In genomic region chr4:106987725-106988364, GRCm38 (mm10) we compare ENCODE assay signal across 8 mouse cellular contexts.
DNase-seq lines count a peak whose midpoint lies in the region; ATAC-seq and TF ChIP-seq lines count a peak whose summit lies in the region.

No protein-coding gene starts in this region.

- H3K9ac ChIP-seq in forebrain, embryonic 13.5 days: peak overlapping the region; percentile 38; the same call in 1 of the 2 replicates
- no peak overlapping the region for H3K9ac ChIP-seq in lung, embryonic 15.5 days

- H3K36me3 ChIP-seq in G1E (replicated peaks): peaks cover 94% of the 10 kb centered on the region
- no peaks in the 10 kb centered on the region for H3K36me3 ChIP-seq in forebrain, embryonic 13.5 days (ENCODE audit: poor library complexity, severe bottlenecking)
- no peaks in the 10 kb centered on the region for H3K36me3 ChIP-seq in lung, embryonic 15.5 days

- no peaks in the 10 kb centered on the region for H3K27me3 ChIP-seq in G1E (ENCODE audit: insufficient read depth, low read length)
- no peaks in the 10 kb centered on the region for H3K27me3 ChIP-seq in forebrain, embryonic 13.5 days
- H3K27me3 ChIP-seq in lung, embryonic 15.5 days: no peaks in the 10 kb centered on the region

- H3K9me3 ChIP-seq in G1E (replicated peaks): no peaks in the 10 kb centered on the region
- H3K9me3 ChIP-seq in forebrain, embryonic 13.5 days (replicated peaks): no peaks in the 10 kb centered on the region
- H3K9me3 ChIP-seq in lung, embryonic 15.5 days: no peaks in the 10 kb centered on the region

- H3K4me3 ChIP-seq in G1E (ENCODE audit: low read depth, low read length): peak overlapping the region; percentile 21; the same call in 1 of the 2 replicates
- no peak overlapping the region for H3K4me3 ChIP-seq in forebrain, embryonic 13.5 days
- no peak overlapping the region for H3K4me3 ChIP-seq in layer of hippocampus, adult 2 months
- H3K4me3 ChIP-seq in lung, embryonic 15.5 days: no peak overlapping the region

- WGBS in forebrain, embryonic 13.5 days: 14% methylated on average over 7 of the region's 7 CpGs
- WGBS in lung, embryonic 15.5 days: 22% methylated on average over 7 of the region's 7 CpGs

- DNase-seq in G1E (ENCODE audit: low spot score): peak; percentile 67
- peak; percentile 69 for DNase-seq in c-Kit-positive CD71-positive TER-119-positive erythroid progenitor cells, embryonic 14.5 days (ENCODE audit: low spot score)
- peak; percentile 91 to 93 for DNase-seq in heart, postnatal 10 days
- DNase-seq in layer of hippocampus, adult 2 months (ENCODE audit: low spot score in 2 of 2): peak; percentile 50 to 72
- peak; percentile 61 for DNase-seq in ovary, adult 18-20 months (ENCODE audit: low spot score)
- peak; percentile 65 for DNase-seq in thymus, postnatal 0 days (ENCODE audit: low spot score)

- no peak for ATAC-seq in G1E (ENCODE audit: extremely low read depth, insufficient number of reproducible peaks, low FRiP score, poor library complexity, severe bottlenecking)
- no peak for ATAC-seq in forebrain, embryonic 13.5 days
- no peak for ATAC-seq in lung, embryonic 15.5 days (ENCODE audit: borderline replicate concordance, extremely low read depth, low FRiP score, low TSS enrichment)

- H3K4me2 ChIP-seq in forebrain, embryonic 13.5 days: peak overlapping the region; percentile 26; the same call in 1 of the 2 replicates
- H3K4me2 ChIP-seq in lung, embryonic 15.5 days: peak overlapping the region; percentile 23; the same call in 1 of the 2 replicates

- TF ChIP-seq CTCF in G1E (IDR thresholded peaks at IDR 0.05; ENCODE audit: low read depth, low read length): peak; percentile 48; the same call in 1 of the 2 replicates
- TF ChIP-seq CTCF in layer of hippocampus, adult 2 months (conservative IDR thresholded peaks at IDR 0.05): peak; percentile 83

- intact Hi-C loops in heart, postnatal 10 days (cut with DNase I): loop anchor here (1.0 kb wide), 2 partner anchors 76 to 149 kb away; no protein-coding TSS in a partner anchor

- peaks cover 91% of the 10 kb centered on the region for H3K4me1 ChIP-seq in G1E (ENCODE audit: insufficient read depth, low read depth, low read length)
- H3K4me1 ChIP-seq in forebrain, embryonic 13.5 days: peaks cover 98% of the 10 kb centered on the region
- peaks cover 48% of the 10 kb centered on the region for H3K4me1 ChIP-seq in lung, embryonic 15.5 days

- peak overlapping the region; percentile 86 for H3K27ac ChIP-seq in forebrain, embryonic 13.5 days
- H3K27ac ChIP-seq in layer of hippocampus, adult 2 months: peak overlapping the region; percentile 12; the same call in 1 of the 2 replicates
- peak overlapping the region; percentile 75 for H3K27ac ChIP-seq in lung, embryonic 15.5 days

Comparison
In these comparisons a context has a peak if more than half of its experiments do, and no peak if none do; other contexts are left out.
1. H3K27ac ChIP-seq: peak in every context shown above with its lines; median percentile 86 in forebrain, embryonic 13.5 days; 75 in lung, embryonic 15.5 days; 12 in layer of hippocampus, adult 2 months.